Mouse (Mus musculus) brain, embryonic 14.5 days (tissue): ENCODE measurements around the gene Cmip.

ENCODE experiments used
- CTCF ChIP-seq: fragments of 200-500 bp; IDR thresholded peaks from 2 replicates; pipeline ENCODE4 v1.5.1; 2012; ENCODE audit warnings: inconsistent platforms, mild to moderate bottlenecking, moderate library complexity, borderline replicate concordance; ENCODE audit not compliant: insufficient read depth, insufficient read length; ENCODE audit errors: extremely low read depth
- POLR2A ChIP-seq: fragments of 200-500 bp; IDR thresholded peaks from 2 replicates; pipeline ENCODE4 v1.6.1; 2012; ENCODE audit warnings: mild to moderate bottlenecking, inconsistent platforms, borderline replicate concordance; ENCODE audit not compliant: poor library complexity, insufficient read depth, insufficient read length, severe bottlenecking; ENCODE audit errors: extremely low read depth

GRCm38 (mm10) chr8:117254496-117254895 is 2.4 kb upstream of the Cmip start:
- no peak for TF ChIP-seq POLR2A
- TF ChIP-seq CTCF: no peak
